Mouse (Mus musculus) lung, embryonic 16.5 days (tissue): ENCODE measurements around the gene Trim75. TPM values are rescaled to one million over a fixed set of nuclear protein-coding genes. Genes with fewer than 3 reads are reported as not detected.

ENCODE experiments used
- ATAC-seq: fragments of 200-750 bp; cut with Nextera tagmentation; 2 replicates; pipeline ENCODE4 v1.8.0; 2017; ENCODE audit warnings: low read depth, mild to moderate bottlenecking, moderate library complexity
- H3K27ac ChIP-seq: fragments of 300-500 bp; sonication (generic); 2 replicates; pipeline ENCODE4 v1.5.1; 2014; ENCODE audit warnings: mild to moderate bottlenecking, control low read depth, low read length
- H3K27me3 ChIP-seq: fragments of 300-500 bp; sonication (generic); 2 replicates; pipeline ENCODE4 v1.6.1; 2014; ENCODE audit warnings: low read depth, low read length, mixed read lengths; ENCODE audit not compliant: control insufficient read depth, insufficient read depth
- H3K36me3 ChIP-seq: fragments of 300-500 bp; sonication (generic); 2 replicates; pipeline ENCODE4 v1.6.1; 2014; ENCODE audit warnings: low read length; ENCODE audit not compliant: control insufficient read depth, insufficient read depth
- H3K4me1 ChIP-seq: fragments of 300-500 bp; sonication (generic); replicated peaks from 2 replicates; pipeline ENCODE4 v1.6.1; 2014; ENCODE audit warnings: low read length, mixed read lengths; ENCODE audit not compliant: control insufficient read depth, insufficient read depth
- H3K4me2 ChIP-seq: fragments of 300-500 bp; sonication (generic); 2 replicates; pipeline ENCODE4 v1.6.1; 2014; ENCODE audit warnings: low read depth, low read length, control low read depth
- H3K4me3 ChIP-seq: fragments of 300-500 bp; sonication (generic); 2 replicates; pipeline ENCODE4 v1.5.1; 2014; ENCODE audit warnings: mild to moderate bottlenecking, low read length, control low read depth
- H3K9ac ChIP-seq: fragments of 300-500 bp; sonication (generic); 2 replicates; pipeline ENCODE4 v1.6.1; 2014; ENCODE audit warnings: low read length, control low read depth
- H3K9me3 ChIP-seq: fragments of 300-500 bp; sonication (generic); 2 replicates; pipeline ENCODE4 v1.6.1; 2016; ENCODE audit warnings: low read length; ENCODE audit not compliant: control insufficient read depth
- WGBS: fragments of 180-500 bp; shearing (Covaris S2); extraction: QIAGEN DNeasy Blood & Tissue Kit; methylation state at CpG from one replicate; pipeline ENCODE4 v1.1.7; 2014; 5-methylcytosine and 5-hydroxymethylcytosine counted together
- polyA plus RNA-seq: library from polyadenylated mRNA; unstranded; fragments of >200 nt; fragmentation: Nextera tagmentation; extraction: Ambion mirVana; gene quantifications from 2 replicates; pipeline ENCODE4 v1.2.1, GENCODE M21; 2015

The Trim75 gene
- polyA plus RNA-seq, result not detected in 2 replicates

DNA sequence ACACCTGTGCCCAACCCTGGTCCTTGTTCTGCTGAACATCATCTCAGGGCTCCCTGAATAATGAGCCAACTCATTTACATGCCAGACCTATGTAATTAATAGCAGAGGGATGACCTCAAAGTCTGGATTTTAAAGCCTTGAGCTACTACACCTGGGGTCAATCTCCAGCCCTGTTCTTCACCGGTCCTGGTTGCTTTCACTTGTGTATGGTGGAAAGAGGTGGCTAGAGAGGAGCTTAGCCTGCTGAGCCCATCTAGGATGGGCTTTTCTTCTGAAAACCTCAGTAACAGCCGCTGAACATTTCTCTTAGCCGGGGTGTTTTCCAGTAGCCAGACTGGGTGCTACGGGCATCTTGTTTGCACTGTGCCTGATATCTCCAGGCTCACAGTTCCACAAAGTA lies at the start of gene Trim75:
Trim75 (minus strand) TSS at position 101 of the 400 bp plus-strand sequence.
- Histone ChIP-seq H3K4me3 (no peak within 1 kb of the TSS), H3K9ac (no peak within 1 kb of the TSS), H3K4me1 (no peaks in the 10 kb centered on the region), H3K36me3 (no peaks in the 10 kb centered on the region), H3K4me2 (no peak within 1 kb of the TSS), H3K9me3 (peaks cover 2% of the 10 kb centered on the region; the same call in 1 of the 2 replicates), H3K27ac (no peak within 1 kb of the TSS), H3K27me3 (no peaks in the 10 kb centered on the region)
- 82% methylated on average over 4 of the region's 4 CpGs for WGBS
- ATAC-seq, result no peak

DNA sequence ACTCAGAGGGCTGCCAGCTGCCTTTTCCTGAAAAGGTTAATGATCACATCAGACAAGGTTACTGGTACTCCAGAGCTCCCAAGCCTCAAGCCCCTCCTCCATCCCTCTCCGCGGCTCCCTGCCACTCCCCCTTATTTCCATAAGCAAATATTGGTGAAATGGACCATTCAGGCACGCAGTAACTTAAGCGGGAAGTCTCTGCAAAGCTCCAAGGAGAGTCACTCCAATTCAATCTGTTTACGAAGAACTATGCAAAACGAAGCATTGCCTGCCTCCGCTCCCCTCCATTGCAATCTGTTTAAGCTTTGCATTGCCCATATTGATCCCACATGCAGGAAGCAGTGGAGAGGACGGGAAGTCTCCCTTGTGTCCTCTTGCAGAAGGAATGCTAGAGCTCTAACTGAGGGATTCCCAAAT lies 49.5 kb upstream of the Trim75 start, which contains the start of gene Apela:
Apela (minus strand) TSS at position 220 of the 417 bp plus-strand sequence.
- Histone ChIP-seq H3K4me1 (no peaks in the 10 kb centered on the region), H3K9me3 (no peaks in the 10 kb centered on the region), H3K4me3 (peak within 1 kb of the TSS; percentile 27), H3K4me2 (peak within 1 kb of the TSS; percentile 53), H3K36me3 (no peaks in the 10 kb centered on the region), H3K9ac (no peak within 1 kb of the TSS), H3K27me3 (no peaks in the 10 kb centered on the region), H3K27ac (no peak within 1 kb of the TSS)
- under 1% methylated on average over 8 of the region's 8 CpGs for WGBS
- peak; percentile 92 for ATAC-seq

DNA sequence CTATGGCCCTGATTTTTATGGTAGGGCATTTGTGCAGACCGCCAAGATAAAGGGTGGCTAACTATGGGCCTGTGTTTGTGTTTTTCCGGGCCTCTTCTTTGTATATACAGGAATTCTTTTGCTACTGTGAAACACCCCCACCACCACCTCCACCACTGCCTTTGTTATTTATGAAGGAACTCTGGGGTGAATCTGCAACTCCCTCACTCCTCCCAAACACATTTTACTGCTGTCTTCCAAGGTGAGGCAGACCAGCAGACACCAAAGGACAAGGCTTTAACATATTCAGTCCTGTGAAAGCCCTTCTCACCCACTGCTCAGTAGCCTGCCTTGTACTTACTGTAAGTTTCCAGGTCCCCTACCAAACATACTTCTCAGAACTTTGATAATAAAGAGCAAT lies 46.5 kb upstream of the Trim75 start:
- no peak overlapping the region for H3K27ac ChIP-seq
- no peaks in the 10 kb centered on the region for H3K4me1 ChIP-seq
- H3K27me3 ChIP-seq, result no peaks in the 10 kb centered on the region
- ATAC-seq, result no peak
- H3K4me2 ChIP-seq, result no peak overlapping the region
- no peak overlapping the region for H3K9ac ChIP-seq
- H3K9me3 ChIP-seq, result no peaks in the 10 kb centered on the region
- no peak overlapping the region for H3K4me3 ChIP-seq
- no peaks in the 10 kb centered on the region for H3K36me3 ChIP-seq
- WGBS, result 41% methylated on average over 2 of the region's 2 CpGs

DNA sequence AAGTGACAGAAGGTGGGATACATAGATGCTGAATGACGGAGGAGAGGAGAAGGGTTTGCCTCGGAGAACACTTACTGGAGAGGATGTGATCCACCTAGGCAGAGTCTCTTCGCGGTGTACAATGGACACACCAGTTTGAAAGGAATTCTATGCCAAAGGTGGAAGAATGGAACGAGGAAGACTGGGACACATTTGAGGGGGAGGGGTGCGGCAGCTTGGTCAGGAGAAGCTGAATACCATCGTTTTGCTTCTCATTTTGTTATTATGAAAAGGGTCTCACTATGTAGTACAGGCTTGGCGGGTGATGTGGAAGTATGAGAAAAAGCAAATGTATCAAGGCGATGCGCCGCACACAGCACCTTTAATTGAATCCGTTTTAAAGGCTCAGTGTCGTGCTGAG lies 45.4 kb upstream of the Trim75 start:
- Histone ChIP-seq H3K36me3 (no peaks in the 10 kb centered on the region), H3K27ac (no peak overlapping the region), H3K9me3 (no peaks in the 10 kb centered on the region), H3K4me2 (no peak overlapping the region), H3K27me3 (no peaks in the 10 kb centered on the region), H3K4me1 (no peaks in the 10 kb centered on the region), H3K4me3 (no peak overlapping the region), H3K9ac (no peak overlapping the region)
- ATAC-seq, result no peak
- WGBS, result 71% methylated on average over 13 of the region's 13 CpGs

DNA sequence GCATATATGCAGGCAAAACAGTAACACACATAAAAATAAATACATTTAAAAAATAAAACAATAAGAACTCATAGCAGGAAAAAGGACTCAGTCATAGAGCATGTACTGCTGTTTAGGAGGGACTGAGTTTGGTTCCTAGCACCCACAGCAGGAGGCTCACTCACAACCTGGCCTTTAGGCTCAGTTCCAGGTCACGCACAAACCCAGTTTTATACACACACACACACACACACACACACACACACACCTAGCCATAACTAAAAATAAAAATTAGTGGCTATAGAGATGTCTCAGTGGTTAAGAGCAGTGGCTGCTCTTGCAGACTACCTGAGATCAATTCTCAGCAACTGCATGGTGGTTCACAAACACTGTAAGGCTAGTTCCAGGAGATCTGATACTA lies 44.5 kb upstream of the Trim75 start:
- Histone ChIP-seq H3K27ac (no peak overlapping the region), H3K27me3 (no peaks in the 10 kb centered on the region), H3K9me3 (no peaks in the 10 kb centered on the region), H3K36me3 (no peaks in the 10 kb centered on the region), H3K4me2 (no peak overlapping the region), H3K9ac (no peak overlapping the region), H3K4me3 (no peak overlapping the region), H3K4me1 (no peaks in the 10 kb centered on the region)
- WGBS, result 95% methylated on average over 1 of the region's 1 CpGs
- ATAC-seq, result no peak

DNA sequence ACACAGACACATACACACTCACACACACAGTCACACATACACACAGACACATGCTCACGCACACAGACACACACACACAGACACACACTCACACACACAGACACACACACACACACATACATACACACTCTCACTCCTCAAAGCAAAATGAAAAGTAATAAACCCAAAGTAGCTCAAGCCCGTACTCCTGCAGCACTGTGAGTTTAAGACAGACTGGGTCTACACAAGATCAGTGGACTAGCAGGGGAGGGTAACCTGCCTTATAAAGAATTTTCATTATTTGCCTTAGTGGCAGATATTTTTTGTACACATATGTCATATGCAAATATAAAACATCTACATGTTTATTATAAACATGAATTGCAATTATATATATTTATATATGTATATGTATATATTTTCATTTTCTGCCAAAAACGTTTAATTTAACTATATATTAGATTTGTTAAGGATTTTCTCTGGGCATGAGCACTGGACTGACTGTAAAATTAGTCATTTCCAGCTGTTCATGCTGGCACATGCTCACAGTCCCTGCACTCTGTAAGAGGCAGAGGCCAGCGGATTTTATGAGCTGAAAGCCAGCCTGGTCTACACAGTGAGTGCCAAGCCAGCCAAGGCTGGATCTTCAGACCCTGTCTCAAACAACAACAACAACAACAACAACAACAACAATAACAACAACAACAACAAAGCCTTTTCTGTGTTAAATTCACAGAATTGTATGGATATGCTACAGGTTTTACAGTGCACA lies 43.3 kb upstream of the Trim75 start:
- no peak overlapping the region for H3K9ac ChIP-seq
- WGBS, result 60% methylated on average over 4 of the region's 4 CpGs

DNA sequence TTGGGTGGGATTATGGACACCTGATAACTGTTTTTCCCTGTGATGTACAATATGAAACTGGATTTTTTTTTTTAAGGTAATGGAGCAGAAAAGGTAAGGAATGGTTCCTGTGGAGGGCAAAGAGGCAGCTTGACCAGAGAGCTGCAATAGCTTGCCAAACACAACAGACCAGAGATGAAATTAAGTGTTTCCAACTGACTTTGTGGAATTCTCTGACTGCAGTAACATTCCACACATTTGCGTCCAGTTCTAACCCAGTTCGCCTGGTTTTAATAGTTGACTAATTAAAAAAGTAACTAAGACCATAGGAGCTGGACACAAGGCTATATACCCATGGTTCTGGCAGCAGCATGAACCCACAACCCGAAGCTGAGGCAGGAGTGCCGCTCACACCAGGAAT lies 42.1 kb upstream of the Trim75 start:
- no peaks in the 10 kb centered on the region for H3K27me3 ChIP-seq
- H3K4me3 ChIP-seq, result no peak overlapping the region
- H3K9me3 ChIP-seq, result no peaks in the 10 kb centered on the region
- no peaks in the 10 kb centered on the region for H3K36me3 ChIP-seq
- no peak overlapping the region for H3K4me2 ChIP-seq
- no peak overlapping the region for H3K27ac ChIP-seq
- WGBS, result 75% methylated on average over 4 of the region's 4 CpGs
- H3K4me1 ChIP-seq, result no peaks in the 10 kb centered on the region
- ATAC-seq, result no peak
- no peak overlapping the region for H3K9ac ChIP-seq

More for the DNA sequence above, 43.3 kb upstream of the Trim75 start:
- Histone ChIP-seq H3K4me1 (no peaks in the 10 kb centered on the region), H3K27me3 (no peaks in the 10 kb centered on the region), H3K4me3 (no peak overlapping the region), H3K4me2 (no peak overlapping the region), H3K9me3 (no peaks in the 10 kb centered on the region), H3K36me3 (no peaks in the 10 kb centered on the region), H3K27ac (no peak overlapping the region)
- ATAC-seq, result no peak

DNA sequence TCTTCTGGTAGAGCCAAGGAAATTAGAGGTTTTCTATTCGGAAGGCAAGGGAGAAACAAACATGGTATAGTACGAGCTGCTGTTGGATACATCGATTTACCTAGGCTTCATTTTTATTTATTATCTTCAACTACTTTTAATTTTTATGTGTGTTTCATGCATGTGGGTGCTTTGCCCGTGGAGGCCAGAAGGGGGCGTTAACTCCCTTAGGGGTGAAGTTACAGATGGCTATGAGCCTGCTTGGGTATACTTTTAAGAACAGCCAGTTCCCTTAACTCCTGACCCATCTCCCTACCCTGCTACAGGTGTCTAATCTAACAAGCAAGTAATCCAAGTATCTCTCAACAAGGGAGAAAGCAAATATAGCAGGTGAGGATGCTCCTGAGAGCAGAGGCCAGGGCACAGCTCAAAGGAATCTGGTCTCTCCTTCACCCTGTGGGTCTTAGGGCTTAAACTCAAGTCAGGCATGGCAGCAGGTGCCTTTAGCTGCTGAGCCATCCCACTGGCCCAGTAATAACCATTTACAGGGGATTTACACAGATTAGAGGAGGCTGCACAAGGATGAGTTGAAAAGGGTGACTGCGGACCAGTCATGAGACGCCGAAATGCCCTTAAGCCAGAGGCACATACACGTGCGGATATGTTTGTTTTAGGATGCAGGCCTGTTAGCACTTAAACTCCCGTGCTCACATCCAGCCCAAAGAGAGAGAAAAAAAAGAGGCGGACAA lies 41.5 kb upstream of the Trim75 start:
- no peaks in the 10 kb centered on the region for H3K4me1 ChIP-seq
- H3K27ac ChIP-seq, result no peak overlapping the region
- no peak overlapping the region for H3K9ac ChIP-seq
- no peaks in the 10 kb centered on the region for H3K9me3 ChIP-seq
- no peaks in the 10 kb centered on the region for H3K27me3 ChIP-seq
- H3K4me3 ChIP-seq, result no peak overlapping the region
- WGBS, result 73% methylated on average over 12 of the region's 12 CpGs
- H3K36me3 ChIP-seq, result no peaks in the 10 kb centered on the region
- H3K4me2 ChIP-seq, result no peak overlapping the region
- ATAC-seq, result no peak

DNA sequence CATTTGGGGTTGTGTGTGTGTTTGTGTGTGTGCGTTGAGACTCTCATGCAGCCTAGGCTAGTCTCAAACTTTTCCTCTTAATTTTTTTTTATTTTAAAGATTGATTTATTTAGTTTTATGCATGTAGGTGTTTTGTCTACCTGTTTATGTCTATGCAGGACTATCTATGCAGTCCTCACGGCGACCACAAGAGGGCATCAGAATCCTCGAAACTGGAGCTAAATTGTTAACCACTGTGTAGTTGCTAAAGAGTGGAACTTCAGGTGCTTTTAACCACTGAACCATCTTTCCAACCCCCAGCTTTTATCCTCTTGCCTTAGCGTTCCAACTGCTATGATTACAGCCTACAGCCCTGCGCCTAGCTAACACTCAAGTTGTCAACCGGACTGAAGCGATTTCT lies 34.9 kb upstream of the Trim75 start:
- H3K36me3 ChIP-seq, result no peaks in the 10 kb centered on the region
- no peaks in the 10 kb centered on the region for H3K4me1 ChIP-seq
- H3K9me3 ChIP-seq, result no peaks in the 10 kb centered on the region
- H3K4me3 ChIP-seq, result no peak overlapping the region
- H3K9ac ChIP-seq, result no peak overlapping the region
- no peak overlapping the region for H3K27ac ChIP-seq
- no peak overlapping the region for H3K4me2 ChIP-seq
- WGBS, result 45% methylated on average over 8 of the region's 8 CpGs
- H3K27me3 ChIP-seq, result no peaks in the 10 kb centered on the region
- ATAC-seq, result no peak
